Mouse (Mus musculus) heart, embryonic 12.5 days (tissue): ENCODE results near the gene Shmt1. TPM values are rescaled to one million over a fixed set of nuclear protein-coding genes. Genes with fewer than 3 reads are reported as not detected.

ENCODE experiments used
- ATAC-seq: fragments of 200-750 bp; cut with Nextera tagmentation; 2 replicates; pipeline ENCODE4 v1.8.0; 2017; ENCODE audit warnings: moderate TSS enrichment, moderate library complexity; ENCODE audit not compliant: insufficient number of reproducible peaks, low FRiP score
- H3K27ac ChIP-seq: fragments of 300-500 bp; sonication (generic); 2 replicates; pipeline ENCODE4 v1.5.1; 2016; ENCODE audit warnings: mild to moderate bottlenecking, moderate library complexity; ENCODE audit not compliant: poor library complexity, severe bottlenecking
- H3K27me3 ChIP-seq: fragments of 300-500 bp; sonication (generic); replicated peaks from 2 replicates; pipeline ENCODE4 v1.6.1; 2016; ENCODE audit warnings: mild to moderate bottlenecking, moderate library complexity
- H3K36me3 ChIP-seq: fragments of 300-500 bp; sonication (generic); 2 replicates; pipeline ENCODE4 v1.6.1; 2016; ENCODE audit warnings: mild to moderate bottlenecking, moderate library complexity
- H3K4me1 ChIP-seq: fragments of 300-500 bp; sonication (generic); replicated peaks from 2 replicates; pipeline ENCODE4 v1.6.1; 2016; ENCODE audit warnings: mild to moderate bottlenecking
- H3K4me2 ChIP-seq: fragments of 300-500 bp; sonication (generic); 2 replicates; pipeline ENCODE4 v1.6.1; 2016; ENCODE audit warnings: mild to moderate bottlenecking, moderate library complexity
- H3K4me3 ChIP-seq: fragments of 300-500 bp; sonication (generic); 2 replicates; pipeline ENCODE4 v1.5.1; 2016; ENCODE audit warnings: mild to moderate bottlenecking
- H3K9ac ChIP-seq: fragments of 300-500 bp; sonication (generic); 2 replicates; pipeline ENCODE4 v1.6.1; 2016; ENCODE audit warnings: mild to moderate bottlenecking, moderate library complexity
- H3K9me3 ChIP-seq: fragments of 300-500 bp; sonication (generic); replicated peaks from 2 replicates; pipeline ENCODE4 v1.6.1; 2016; ENCODE audit warnings: mild to moderate bottlenecking, moderate library complexity
- WGBS: fragments of 180-500 bp; shearing (Covaris S2); methylation state at CpG from one replicate; pipeline ENCODE4 v1.1.7; 2016; 5-methylcytosine and 5-hydroxymethylcytosine counted together
- polyA plus RNA-seq: library from polyadenylated mRNA; unstranded; fragments of >200 nt; fragmentation: Nextera tagmentation; extraction: Ambion mirVana; gene quantifications from 2 replicates; pipeline ENCODE4 v1.2.1, GENCODE M21; 2016

Gene Shmt1
- polyA plus RNA-seq, 1 experiment from 2014 or later = 34.5 TPM

GRCm38 (mm10) chr11:60772161-60772560 is 39.4 kb downstream of the Shmt1 start:
- no peak for ATAC-seq
- H3K9me3 ChIP-seq = no peaks in the 10 kb centered on the region
- no peak overlapping the region for H3K9ac ChIP-seq
- H3K4me3 ChIP-seq = no peak overlapping the region
- H3K27ac ChIP-seq = no peak overlapping the region
- peaks cover 23% of the 10 kb centered on the region for H3K4me1 ChIP-seq
- no peak overlapping the region for H3K4me2 ChIP-seq
- H3K36me3 ChIP-seq = no peaks in the 10 kb centered on the region
- H3K27me3 ChIP-seq = no peaks in the 10 kb centered on the region
- WGBS = 81% methylated on average over 4 of the region's 4 CpGs

GRCm38 (mm10) chr11:60770776-60771175 is 40.7 kb downstream of the Shmt1 start:
- ATAC-seq = no peak
- H3K4me2 ChIP-seq = no peak overlapping the region
- H3K27me3 ChIP-seq = no peaks in the 10 kb centered on the region
- no peak overlapping the region for H3K27ac ChIP-seq
- no peak overlapping the region for H3K4me3 ChIP-seq
- H3K9ac ChIP-seq = no peak overlapping the region
- no peaks in the 10 kb centered on the region for H3K9me3 ChIP-seq
- 0 out of 2 replicates have a peak, but pooled peaks cover 3% of the 10 kb centered on the region for H3K36me3 ChIP-seq
- H3K4me1 ChIP-seq = peaks cover 23% of the 10 kb centered on the region
- 92% methylated on average over 3 of the region's 3 CpGs for WGBS

GRCm38 (mm10) chr11:60769322-60769721 is 42.2 kb downstream of the Shmt1 start:
- 84% methylated on average over 2 of the region's 2 CpGs for WGBS
- peaks cover 13% of the 10 kb centered on the region; the same call in 1 of the 2 replicates for H3K4me1 ChIP-seq
- peaks cover 12% of the 10 kb centered on the region; the same call in 1 of the 2 replicates for H3K36me3 ChIP-seq
- H3K4me2 ChIP-seq = no peak overlapping the region
- no peak for ATAC-seq
- H3K4me3 ChIP-seq = no peak overlapping the region
- no peak overlapping the region for H3K27ac ChIP-seq
- H3K27me3 ChIP-seq = no peaks in the 10 kb centered on the region
- H3K9ac ChIP-seq = no peak overlapping the region
- 0 out of 2 replicates have a peak, but pooled peaks cover 4% of the 10 kb centered on the region for H3K9me3 ChIP-seq

- Histone ChIP-seq H3K4me2 (no peak overlapping the region), H3K27me3 (no peaks in the 10 kb centered on the region), H3K4me3 (no peak overlapping the region), H3K9me3 (0 out of 2 replicates have a peak, but pooled peaks cover 4% of the 10 kb centered on the region), H3K27ac (no peak overlapping the region), H3K36me3 (peaks cover 18% of the 10 kb centered on the region; the same call in 1 of the 2 replicates), H3K4me1 (peaks cover 13% of the 10 kb centered on the region; the same call in 1 of the 2 replicates), H3K9ac (no peak overlapping the region)
- no peak for ATAC-seq
- WGBS = 48% methylated on average over 4 of the region's 4 CpGs
Measured at GRCm38 (mm10) chr11:60766969-60767368, 44.5 kb downstream of the Shmt1 start.

- Histone ChIP-seq H3K4me3 (no peak overlapping the region), H3K4me1 (0 out of 2 replicates have a peak, but pooled peaks cover 2% of the 10 kb centered on the region), H3K4me2 (no peak overlapping the region), H3K9ac (no peak overlapping the region), H3K36me3 (peaks cover 53% of the 10 kb centered on the region), H3K27me3 (no peaks in the 10 kb centered on the region), H3K27ac (no peak overlapping the region), H3K9me3 (0 out of 2 replicates have a peak, but pooled peaks cover 4% of the 10 kb centered on the region)
- 81% methylated on average over 3 of the region's 3 CpGs for WGBS
- no peak for ATAC-seq
Measured at GRCm38 (mm10) chr11:60761681-60762080, 49.8 kb downstream of the Shmt1 start.

GRCm38 (mm10) chr11:60755570-60755969 is 55.9 kb downstream of the Shmt1 start:
- Histone ChIP-seq H3K4me1 (no peaks in the 10 kb centered on the region), H3K36me3 (peaks cover 80% of the 10 kb centered on the region), H3K4me3 (no peak overlapping the region), H3K27ac (no peak overlapping the region), H3K4me2 (no peak overlapping the region), H3K9ac (no peak overlapping the region), H3K9me3 (no peaks in the 10 kb centered on the region), H3K27me3 (no peaks in the 10 kb centered on the region)
- WGBS = 92% methylated on average over 7 of the region's 7 CpGs
- ATAC-seq = no peak

- 85% methylated on average over 3 of the region's 3 CpGs for WGBS
- no peak overlapping the region for H3K9ac ChIP-seq
- no peaks in the 10 kb centered on the region for H3K9me3 ChIP-seq
- no peak for ATAC-seq
- H3K4me3 ChIP-seq = no peak overlapping the region
- 0 out of 2 replicates have a peak, but pooled peaks cover 3% of the 10 kb centered on the region for H3K4me1 ChIP-seq
- H3K36me3 ChIP-seq = peaks cover 78% of the 10 kb centered on the region
- no peak overlapping the region for H3K27ac ChIP-seq
- H3K27me3 ChIP-seq = no peaks in the 10 kb centered on the region
- no peak overlapping the region for H3K4me2 ChIP-seq
Measured at GRCm38 (mm10) chr11:60740321-60740720, 71.2 kb downstream of the Shmt1 start.

Other genes starting within 250 kb of the Shmt1 start
- gene Llgl1, start 112.0 kb downstream of the Shmt1 start, polyA plus RNA-seq = 46.6 and 47.5 TPM in 2 replicates
- gene Flii, start 84.5 kb downstream of the Shmt1 start, polyA plus RNA-seq = 87.6 and 91.6 TPM in 2 replicates
- 18.5 and 20.8 TPM in 2 replicates for gene Mief2, start 83.3 kb downstream of the Shmt1 start, polyA plus RNA-seq
- 13.5 and 15.1 TPM in 2 replicates for gene Top3a, start 34.4 kb downstream of the Shmt1 start, polyA plus RNA-seq
- 6.4 and 7.1 TPM in 2 replicates for gene Smcr8, start 34.2 kb downstream of the Shmt1 start, polyA plus RNA-seq
- gene Dhrs7b, start 18.9 kb upstream of the Shmt1 start, polyA plus RNA-seq = 31.6 and 33.4 TPM in 2 replicates
- gene Tmem11, start 67.6 kb upstream of the Shmt1 start, polyA plus RNA-seq = 52.6 and 53.9 TPM in 2 replicates
- gene Natd1, start 103.0 kb upstream of the Shmt1 start, polyA plus RNA-seq = 22.1 and 25.5 TPM in 2 replicates
- 77.6 and 78.5 TPM in 2 replicates for gene Map2k3, start 120.3 kb upstream of the Shmt1 start, polyA plus RNA-seq
- gene Kcnj12, start 210.8 kb upstream of the Shmt1 start, polyA plus RNA-seq = 3.8 and 4.3 TPM in 2 replicates